Mouse (Mus musculus): ENCODE results near the gene Igfbpl1.

Igfbpl1 gene

DNA sequence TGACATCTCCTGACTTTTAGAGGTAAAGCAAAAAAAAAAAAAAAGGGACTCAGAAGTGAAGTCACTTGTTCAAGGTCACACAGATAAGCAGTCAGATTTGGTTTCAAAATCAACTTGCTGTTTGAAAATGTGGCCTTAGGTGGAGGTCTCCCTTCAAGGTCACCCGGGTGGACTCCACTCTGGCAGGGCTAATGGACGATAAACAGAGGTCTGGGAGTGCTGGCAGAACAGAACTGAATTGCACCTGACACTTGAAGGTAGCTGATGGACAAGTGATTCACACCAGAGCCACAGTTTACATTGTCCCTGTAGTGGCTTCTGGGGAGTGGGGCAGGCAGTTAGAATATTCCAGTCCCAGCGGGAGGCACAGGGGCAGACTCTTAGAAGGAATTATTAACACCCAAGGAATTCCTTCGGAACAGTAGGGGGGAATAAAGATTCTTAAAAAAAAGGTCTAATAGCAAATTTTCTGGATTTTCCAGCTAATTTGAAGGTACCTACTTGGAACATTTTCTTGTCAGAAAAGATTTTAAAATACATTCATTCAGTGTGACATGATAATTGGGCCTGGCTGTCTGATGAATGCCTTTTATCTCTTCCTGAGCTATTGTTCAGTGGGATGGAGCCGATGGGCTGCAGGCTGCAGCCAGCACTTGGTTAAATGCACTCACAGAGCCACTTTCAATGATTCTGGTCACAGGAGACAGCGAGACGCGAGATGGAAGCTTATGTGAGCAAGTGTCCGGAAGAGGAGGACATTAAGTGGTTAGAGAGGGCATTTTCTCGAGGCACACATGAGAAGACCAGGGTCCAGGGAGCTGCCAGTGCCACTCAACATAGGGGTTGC, 56.7 kb downstream of the Igfbpl1 start:
- DNase-seq, result no peak

DNA sequence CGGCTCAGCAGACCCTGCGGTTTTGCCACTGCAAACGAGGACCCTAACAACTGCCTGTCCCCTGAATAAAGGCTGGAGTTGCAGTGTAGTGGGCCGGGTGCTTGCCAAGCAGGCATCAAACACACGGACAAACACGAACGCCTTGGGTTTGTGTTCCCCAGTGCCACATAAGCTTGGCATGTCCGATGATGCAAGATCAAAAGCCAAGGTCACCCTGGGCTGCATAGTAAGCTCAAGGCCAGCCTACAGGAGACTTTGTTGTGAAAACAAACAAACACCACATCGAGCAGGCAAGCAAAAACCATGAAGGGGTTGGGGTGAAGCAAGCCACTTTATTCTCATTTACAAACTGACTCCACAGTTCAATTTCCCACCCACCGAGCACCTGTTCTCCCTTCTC, 57.6 kb downstream of the Igfbpl1 start:
- no peak for DNase-seq

DNA sequence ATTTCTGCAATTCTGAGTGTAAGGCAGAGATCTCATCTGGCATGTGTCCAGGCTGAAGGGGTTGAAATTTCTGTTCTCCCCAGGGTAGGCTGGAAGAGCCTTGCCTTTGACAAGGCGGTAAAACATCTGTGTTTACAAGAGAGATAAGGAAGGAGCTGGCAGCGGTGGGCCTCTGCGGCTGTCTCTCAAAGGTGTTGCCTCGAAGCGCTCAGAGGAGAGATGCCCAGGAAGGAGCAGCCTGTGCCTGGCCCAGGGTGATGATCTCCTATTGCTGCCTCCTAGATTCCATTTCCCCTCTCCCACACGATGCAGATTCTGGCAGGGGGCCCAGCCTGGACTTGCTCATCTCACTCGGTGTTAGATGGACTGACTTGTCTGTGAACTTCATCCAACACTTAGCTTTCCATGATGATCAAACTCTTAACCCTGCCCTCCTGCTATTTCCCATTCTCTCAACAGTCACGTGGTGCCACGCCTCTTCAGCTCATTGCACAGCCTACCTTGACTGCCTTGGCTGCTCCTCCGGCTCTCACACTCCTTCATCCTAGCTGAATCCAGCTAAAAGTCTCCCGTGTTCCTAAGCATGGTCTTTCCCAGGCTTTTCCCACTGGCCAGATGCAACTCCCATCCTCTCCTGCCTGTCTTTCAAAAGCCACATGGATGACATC, 58.7 kb downstream of the Igfbpl1 start:
- DNase-seq, result peak; percentile 58 to 65

DNA sequence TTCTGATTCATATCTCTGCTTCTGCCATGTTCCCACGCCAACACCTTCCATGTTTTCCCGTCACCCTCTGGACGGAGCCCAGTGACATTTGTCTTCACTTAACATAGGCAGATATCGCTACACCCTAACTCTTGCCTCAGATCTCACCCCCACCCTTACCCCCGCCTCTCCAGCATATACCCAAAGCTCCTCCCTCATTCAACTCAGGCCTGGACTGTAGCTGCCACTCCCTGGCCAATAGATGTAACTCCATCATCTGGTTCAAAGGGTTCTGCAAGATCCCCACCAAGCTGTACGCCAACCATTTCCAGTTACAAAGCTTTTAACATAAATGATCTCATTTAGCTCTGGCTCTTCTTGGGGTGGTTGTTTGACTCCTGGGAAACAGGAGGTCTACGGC, 59.9 kb downstream of the Igfbpl1 start:
- no peak for DNase-seq

DNA sequence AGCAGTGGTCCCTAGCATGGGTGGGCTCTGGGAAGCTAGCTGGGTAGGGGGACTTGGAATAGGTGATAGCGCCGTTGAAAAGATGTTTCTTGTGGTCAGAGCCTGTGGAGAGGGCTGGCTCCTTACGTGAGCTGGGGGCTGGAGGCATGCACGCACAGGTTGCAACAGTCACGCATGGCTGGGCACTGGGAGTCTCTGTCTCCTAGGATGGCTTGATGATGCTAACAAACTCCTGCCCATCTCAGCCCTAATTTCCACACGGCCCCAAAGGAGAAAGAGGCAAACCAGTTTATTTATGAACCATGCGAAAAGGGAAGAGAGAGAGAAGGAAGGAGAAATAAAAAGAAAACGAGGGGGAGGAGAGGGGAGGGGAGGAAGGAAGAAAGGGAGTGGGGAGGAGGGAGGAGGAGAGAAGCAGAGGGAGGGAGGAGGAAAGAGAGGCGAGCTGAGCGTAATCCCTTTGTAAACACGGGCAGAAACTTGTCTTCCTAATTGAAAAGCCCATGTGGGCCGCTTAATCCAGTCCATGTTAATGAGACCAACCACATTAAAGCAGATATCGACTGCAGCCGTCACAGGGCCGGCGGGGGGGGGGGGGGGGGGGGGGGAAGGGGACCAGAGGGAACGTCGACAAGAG, 61.0 kb downstream of the Igfbpl1 start:
- peak; percentile 52 to 74 for DNase-seq

DNA sequence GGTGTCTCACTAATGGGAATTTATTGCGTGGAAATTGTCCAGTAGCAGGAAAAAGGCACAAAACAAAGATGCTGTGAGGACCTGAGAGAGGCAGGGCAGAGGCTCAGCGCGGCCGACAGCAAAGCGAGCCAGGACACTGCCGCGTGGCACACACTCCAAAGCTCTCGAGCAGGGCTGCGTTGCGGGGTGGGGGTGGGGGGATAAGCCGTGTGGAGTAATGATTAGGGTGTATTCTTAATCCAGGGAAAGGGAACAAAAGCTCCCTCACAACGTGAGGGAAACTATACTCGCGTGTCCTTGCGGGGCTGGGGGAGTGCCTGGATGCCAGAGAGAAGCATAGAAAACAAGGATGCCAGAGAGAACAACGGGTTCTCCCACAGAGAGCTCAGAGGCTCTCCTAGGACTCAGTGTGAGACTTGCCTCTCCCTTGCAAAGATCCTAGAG, 61.6 kb downstream of the Igfbpl1 start:
- DNase-seq, result peak; percentile 43 to 61

DNA sequence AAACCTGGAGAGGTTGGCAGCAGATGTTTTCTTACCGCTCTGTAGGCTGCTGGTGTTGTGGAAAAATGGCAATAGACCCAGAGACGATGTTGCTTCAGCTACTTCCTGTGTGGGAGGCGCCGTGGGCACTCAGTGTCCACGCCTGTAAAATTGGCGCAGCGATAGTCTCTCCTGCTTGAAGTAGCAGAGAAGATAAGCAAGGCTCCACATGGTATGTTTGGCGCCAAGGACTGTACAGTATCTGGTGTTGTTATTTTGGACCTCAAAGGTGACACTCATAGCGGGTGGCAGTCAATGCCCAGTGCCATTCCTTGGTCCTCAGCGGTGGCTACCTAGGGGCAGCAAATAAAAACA, 62.6 kb downstream of the Igfbpl1 start:
- DNase-seq, result no peak

DNA sequence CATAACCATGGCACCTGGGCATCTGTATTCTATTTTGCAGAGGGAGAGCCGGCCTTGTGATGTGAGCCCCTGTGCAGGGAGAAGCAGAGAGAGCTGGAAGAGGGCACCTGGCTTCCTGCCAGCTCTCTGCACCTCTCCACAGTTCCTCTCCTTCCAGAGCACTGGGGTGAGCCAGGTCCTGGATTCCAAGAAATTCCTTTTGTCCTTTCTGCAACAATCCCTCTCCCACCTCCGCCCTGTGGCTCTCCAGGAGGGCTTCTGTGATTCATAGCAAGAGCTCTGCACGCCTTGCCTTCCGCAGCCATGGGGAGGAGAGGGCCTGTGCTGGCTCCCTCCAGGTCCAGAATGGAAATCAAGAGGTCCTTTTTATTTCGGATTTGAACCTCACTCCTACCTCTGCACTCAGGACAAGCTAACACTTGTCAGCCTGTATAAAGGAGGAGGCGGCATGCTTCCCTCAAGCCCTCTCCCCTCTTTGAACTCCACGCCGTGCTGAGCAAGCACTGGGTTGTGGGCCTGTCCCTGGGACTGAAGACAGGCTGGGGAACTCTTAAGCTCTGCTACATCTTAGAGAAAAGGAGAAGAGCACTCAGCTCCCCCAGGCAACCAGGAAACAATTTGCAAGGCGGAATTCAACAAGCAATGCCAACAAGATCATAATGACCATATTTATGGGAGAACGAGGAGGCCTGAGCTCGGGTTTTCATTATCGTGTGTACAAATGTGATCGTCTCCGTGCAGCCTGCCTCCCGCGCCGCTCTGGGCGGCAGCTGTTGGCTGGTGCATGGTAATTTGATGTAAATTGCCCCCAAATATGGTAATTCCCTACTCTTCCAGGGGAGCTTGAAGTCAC, 63.2 kb downstream of the Igfbpl1 start:
- peak; percentile 57 to 62 for DNase-seq

DNA sequence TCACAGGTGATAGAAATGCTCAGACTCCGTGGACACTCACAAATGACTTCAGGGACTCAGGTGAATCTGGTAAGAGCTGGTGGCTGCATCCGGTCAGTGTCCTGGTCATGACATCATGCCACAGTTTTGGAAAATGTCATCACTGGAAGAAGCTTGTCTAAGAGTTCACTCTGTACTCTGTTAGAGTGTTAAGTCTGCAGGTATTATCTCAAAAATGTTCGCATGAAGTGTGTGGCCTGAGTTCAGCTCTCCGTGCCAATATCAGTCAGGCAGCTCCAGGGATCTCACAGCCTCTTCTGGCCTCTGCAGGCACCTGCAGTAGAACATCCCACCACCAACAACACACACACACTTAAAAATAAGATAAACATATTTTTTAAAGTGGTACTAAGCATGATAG, 64.1 kb downstream of the Igfbpl1 start:
- no peak for DNase-seq
